Mouse (Mus musculus): ENCODE results near the gene Itpkb. TPM values are rescaled to one million over a fixed set of nuclear protein-coding genes. Genes with fewer than 3 reads are reported as not detected.

The Itpkb gene
- polyA plus RNA-seq, 1 experiment: 28.6 TPM

- TF ChIP-seq POLR2A (IDR thresholded peaks at IDR 0.05; ENCODE audit: borderline replicate concordance, low read depth, low read length) (no peak), CTCF (IDR thresholded peaks at IDR 0.05; ENCODE audit: low read depth, low read length) (no peak)
- Histone ChIP-seq H3K27ac (ENCODE audit: insufficient read depth, low read depth, low read length) (peak overlapping the region; percentile 91), H3K4me3 (ENCODE audit: insufficient read depth, low read length) (peak overlapping the region; percentile 37), H3K4me1 (ENCODE audit: control insufficient read depth, insufficient read depth, low read length) (peaks cover 47% of the 10 kb centered on the region)
These were observed 101.5 kb downstream of the Itpkb start for GRCm38 (mm10) chr1:180431833-180432232.

GRCm38 (mm10) chr1:180433098-180433538 is 102.8 kb downstream of the Itpkb start:
- no peak overlapping the region for H3K27ac ChIP-seq (ENCODE audit: insufficient read depth, low read depth, low read length)
- H3K4me1 ChIP-seq (ENCODE audit: control insufficient read depth, insufficient read depth, low read length): peaks cover 35% of the 10 kb centered on the region
- H3K4me3 ChIP-seq (ENCODE audit: insufficient read depth, low read length): no peak overlapping the region
- TF ChIP-seq CTCF (IDR thresholded peaks at IDR 0.05; ENCODE audit: low read depth, low read length) (no peak), POLR2A (IDR thresholded peaks at IDR 0.05; ENCODE audit: borderline replicate concordance, low read depth, low read length) (no peak)

GRCm38 (mm10) chr1:180433796-180434566 is 103.7 kb downstream of the Itpkb start:
- Histone ChIP-seq H3K4me3 (ENCODE audit: insufficient read depth, low read length) (no peak overlapping the region), H3K27ac (ENCODE audit: insufficient read depth, low read depth, low read length) (no peak overlapping the region), H3K4me1 (ENCODE audit: control insufficient read depth, insufficient read depth, low read length) (peaks cover 28% of the 10 kb centered on the region)
- TF ChIP-seq POLR2A (IDR thresholded peaks at IDR 0.05; ENCODE audit: borderline replicate concordance, low read depth, low read length) (no peak), CTCF (IDR thresholded peaks at IDR 0.05; ENCODE audit: low read depth, low read length) (peak; percentile 87)

GRCm38 (mm10) chr1:180434925-180435324 is 104.6 kb downstream of the Itpkb start:
- TF ChIP-seq POLR2A (IDR thresholded peaks at IDR 0.05; ENCODE audit: borderline replicate concordance, low read depth, low read length) (no peak), CTCF (IDR thresholded peaks at IDR 0.05; ENCODE audit: low read depth, low read length) (no peak)
- no peak overlapping the region for H3K4me3 ChIP-seq (ENCODE audit: insufficient read depth, low read length)
- H3K27ac ChIP-seq (ENCODE audit: insufficient read depth, low read depth, low read length): no peak overlapping the region
- H3K4me1 ChIP-seq (ENCODE audit: control insufficient read depth, insufficient read depth, low read length): peaks cover 25% of the 10 kb centered on the region

GRCm38 (mm10) chr1:180439496-180439895 is 109.2 kb downstream of the Itpkb start:
- no peak for TF ChIP-seq POLR2A (IDR thresholded peaks at IDR 0.05; ENCODE audit: borderline replicate concordance, low read depth, low read length)
- H3K4me3 ChIP-seq (ENCODE audit: insufficient read depth, low read length): no peak overlapping the region
- no peak overlapping the region for H3K27ac ChIP-seq (ENCODE audit: insufficient read depth, low read depth, low read length)
- H3K4me1 ChIP-seq (ENCODE audit: control insufficient read depth, insufficient read depth, low read length): peaks cover 6% of the 10 kb centered on the region; the same call in 1 of the 2 replicates

DNA sequence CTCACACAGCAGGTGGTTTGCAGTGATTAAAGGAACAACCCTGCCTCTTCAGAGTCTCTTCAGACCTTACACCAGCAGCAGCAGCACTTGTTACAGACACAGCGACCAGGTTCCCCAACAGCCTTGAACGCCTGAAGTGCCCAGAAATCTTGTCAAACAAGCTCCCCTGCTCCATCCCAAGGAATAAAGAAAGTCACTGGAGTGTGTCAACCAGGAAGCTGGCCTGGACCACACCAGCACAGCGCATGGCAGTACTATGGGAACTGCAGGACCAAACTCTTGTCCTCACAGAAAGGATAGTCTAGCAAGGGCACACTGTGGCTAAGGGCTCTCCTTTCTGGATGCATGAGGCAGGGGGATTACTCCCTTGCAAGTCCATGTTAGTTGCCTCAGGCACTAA is 114.1 kb downstream of the Itpkb start:
- Histone ChIP-seq H3K27ac (ENCODE audit: insufficient read depth, low read depth, low read length) (no peak overlapping the region), H3K4me3 (ENCODE audit: insufficient read depth, low read length) (no peak overlapping the region), H3K4me1 (ENCODE audit: control insufficient read depth, insufficient read depth, low read length) (peaks cover 4% of the 10 kb centered on the region; the same call in 1 of the 2 replicates)
- TF ChIP-seq CTCF (IDR thresholded peaks at IDR 0.05; ENCODE audit: low read depth, low read length): no peak
- TF ChIP-seq POLR2A (IDR thresholded peaks at IDR 0.05; ENCODE audit: borderline replicate concordance, low read depth, low read length): no peak

DNA sequence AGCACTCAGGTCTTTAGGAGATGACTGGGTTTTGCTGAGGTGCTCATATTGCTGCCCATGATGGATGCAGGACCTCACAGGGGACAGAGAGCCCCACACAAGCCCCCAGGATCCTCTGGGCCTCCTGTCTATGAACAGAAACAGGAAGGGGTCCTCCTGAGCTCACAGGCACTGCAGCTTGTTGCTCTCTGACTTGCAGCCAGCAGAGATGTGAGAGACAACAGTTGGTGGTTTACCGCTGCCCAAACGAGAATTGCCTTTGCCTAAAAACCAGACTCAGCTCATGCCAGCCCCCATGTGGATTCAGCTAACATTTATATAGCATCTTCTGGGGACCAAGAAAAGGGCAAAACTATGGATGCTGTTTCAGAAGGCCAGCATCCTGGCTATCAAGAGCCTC is 119.4 kb downstream of the Itpkb start:
- no peak for TF ChIP-seq CTCF (IDR thresholded peaks at IDR 0.05; ENCODE audit: low read depth, low read length)
- no peak for TF ChIP-seq POLR2A (IDR thresholded peaks at IDR 0.05; ENCODE audit: borderline replicate concordance, low read depth, low read length)
- H3K4me3 ChIP-seq (ENCODE audit: insufficient read depth, low read length): no peak overlapping the region
- no peak overlapping the region for H3K27ac ChIP-seq (ENCODE audit: insufficient read depth, low read depth, low read length)
- peaks cover 4% of the 10 kb centered on the region for H3K4me1 ChIP-seq (ENCODE audit: control insufficient read depth, insufficient read depth, low read length)

DNA sequence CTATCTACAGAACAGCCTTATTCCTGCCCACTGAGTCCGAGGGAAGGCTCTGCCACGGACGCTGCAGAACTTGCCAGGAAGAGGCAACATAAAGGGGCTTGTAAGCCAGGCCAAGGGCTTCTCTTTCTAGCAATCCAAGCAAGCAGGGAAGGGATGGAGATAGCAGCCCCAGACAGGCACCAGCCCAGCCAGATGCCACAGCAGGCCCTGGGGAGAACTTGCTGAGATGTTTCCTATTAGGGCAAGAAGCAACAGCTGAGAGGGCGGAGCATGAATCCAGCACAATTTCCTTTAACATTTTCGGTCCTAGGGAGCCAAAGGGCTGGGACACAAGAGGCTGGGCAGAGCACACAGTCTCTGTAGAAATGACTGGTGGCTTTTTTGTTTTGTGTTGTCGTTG is 128.0 kb downstream of the Itpkb start:
- Histone ChIP-seq H3K4me3 (ENCODE audit: insufficient read depth, low read length) (no peak overlapping the region), H3K27ac (ENCODE audit: insufficient read depth, low read depth, low read length) (no peak overlapping the region), H3K4me1 (ENCODE audit: control insufficient read depth, insufficient read depth, low read length) (no peaks in the 10 kb centered on the region)
- no peak for TF ChIP-seq POLR2A (IDR thresholded peaks at IDR 0.05; ENCODE audit: borderline replicate concordance, low read depth, low read length)
- no peak for TF ChIP-seq CTCF (IDR thresholded peaks at IDR 0.05; ENCODE audit: low read depth, low read length)

GRCm38 (mm10) chr1:180458680-180459079 is 128.4 kb downstream of the Itpkb start:
- H3K27ac ChIP-seq (ENCODE audit: insufficient read depth, low read depth, low read length): no peak overlapping the region
- no peak for TF ChIP-seq POLR2A (IDR thresholded peaks at IDR 0.05; ENCODE audit: borderline replicate concordance, low read depth, low read length)
- no peak for TF ChIP-seq CTCF (IDR thresholded peaks at IDR 0.05; ENCODE audit: low read depth, low read length)
- H3K4me1 ChIP-seq (ENCODE audit: control insufficient read depth, insufficient read depth, low read length): no peaks in the 10 kb centered on the region
- H3K4me3 ChIP-seq (ENCODE audit: insufficient read depth, low read length): no peak overlapping the region

- no peak overlapping the region for H3K27ac ChIP-seq (ENCODE audit: insufficient read depth, low read depth, low read length)
- TF ChIP-seq POLR2A (IDR thresholded peaks at IDR 0.05; ENCODE audit: borderline replicate concordance, low read depth, low read length) (no peak), CTCF (IDR thresholded peaks at IDR 0.05; ENCODE audit: low read depth, low read length) (no peak)
- no peak overlapping the region for H3K4me3 ChIP-seq (ENCODE audit: insufficient read depth, low read length)
- no peaks in the 10 kb centered on the region for H3K4me1 ChIP-seq (ENCODE audit: control insufficient read depth, insufficient read depth, low read length)
These were observed 130.4 kb downstream of the Itpkb start for GRCm38 (mm10) chr1:180460721-180461120.
